In genomic region chr8:108711490-108711793, GRCm38 (mm10) we compare ENCODE assay signal across 9 mouse cellular contexts.
DNase-seq lines count a peak whose midpoint lies in the region; ATAC-seq lines count a peak whose summit lies in the region.
"Had no signal": no experiment of that assay in that cellular context is flagged by ENCODE, and none has a peak within 500 bp of the region (broad histone marks: within the 10 kb centered on the region; RNA-seq: fewer than 3 reads in every experiment).

No protein-coding gene starts in this region.

- H3K4me1 ChIP-seq in lung, embryonic 15.5 days: peaks cover 93% of the 10 kb centered on the region
- H3K4me1 ChIP-seq in forebrain, embryonic 14.5 days (ENCODE audit: control insufficient read depth, insufficient read depth, low read length): peaks cover 40% of the 10 kb centered on the region
- peaks cover 94% of the 10 kb centered on the region for H3K4me1 ChIP-seq in limb, embryonic 12.5 days (replicated peaks)
- H3K4me1 ChIP-seq in stomach, embryonic 15.5 days: peaks cover 67% of the 10 kb centered on the region

- H3K4me2 ChIP-seq in lung, embryonic 15.5 days: peak overlapping the region; percentile 22; the same call in 1 of the 2 replicates
- peak overlapping the region; percentile 98 for H3K4me2 ChIP-seq in forebrain, embryonic 14.5 days (ENCODE audit: low read length)
- H3K4me2 ChIP-seq in limb, embryonic 12.5 days: peak overlapping the region; percentile 96
- H3K4me2 ChIP-seq in stomach, embryonic 15.5 days: no peak overlapping the region; the same call in 1 of the 2 replicates

- H3K27ac ChIP-seq in lung, embryonic 15.5 days: peak overlapping the region; percentile 24
- H3K27ac ChIP-seq in forebrain, embryonic 14.5 days (ENCODE audit: low read depth, low read length): peak overlapping the region; percentile 74; the same call in 1 of the 2 replicates
- H3K27ac ChIP-seq in limb, embryonic 12.5 days: peak overlapping the region; percentile 98
- peak overlapping the region; percentile 87 for H3K27ac ChIP-seq in stomach, embryonic 15.5 days

- no peaks in the 10 kb centered on the region for H3K9me3 ChIP-seq in lung, embryonic 15.5 days
- H3K9me3 ChIP-seq in forebrain, embryonic 14.5 days (replicated peaks; ENCODE audit: control insufficient read depth, low read length): no peaks in the 10 kb centered on the region
- no peaks in the 10 kb centered on the region for H3K9me3 ChIP-seq in limb, embryonic 12.5 days
- no peaks in the 10 kb centered on the region for H3K9me3 ChIP-seq in stomach, embryonic 15.5 days
- H3K9me3 ChIP-seq: kidney, embryonic 15.5 days; liver, embryonic 12.5 days had no signal

- no peak overlapping the region for H3K9ac ChIP-seq in lung, embryonic 15.5 days
- peak overlapping the region; percentile 91 for H3K9ac ChIP-seq in forebrain, embryonic 14.5 days (ENCODE audit: low read length)
- peak overlapping the region; percentile 95; the same call in 1 of the 2 replicates for H3K9ac ChIP-seq in limb, embryonic 12.5 days (replicated peaks)
- H3K9ac ChIP-seq in stomach, embryonic 15.5 days: no peak overlapping the region
- H3K9ac ChIP-seq: kidney, embryonic 15.5 days; liver, embryonic 12.5 days had no signal

- 35% methylated on average over 5 of the region's 5 CpGs for WGBS in lung, embryonic 15.5 days
- 35% methylated on average over 5 of the region's 5 CpGs for WGBS in forebrain, embryonic 14.5 days
- WGBS in limb, embryonic 12.5 days: 20% methylated on average over 5 of the region's 5 CpGs
- 31% methylated on average over 5 of the region's 5 CpGs for WGBS in stomach, embryonic 15.5 days

- ATAC-seq in lung, embryonic 15.5 days (ENCODE audit: borderline replicate concordance, extremely low read depth, low FRiP score, low TSS enrichment): no peak
- ATAC-seq in forebrain, embryonic 14.5 days: no peak
- ATAC-seq in limb, embryonic 12.5 days (ENCODE audit: insufficient number of reproducible peaks, insufficient read depth, low FRiP score, low TSS enrichment, low read depth): no peak
- no peak for ATAC-seq in stomach, embryonic 15.5 days (ENCODE audit: insufficient read depth, low FRiP score, low read depth)
- ATAC-seq: liver, embryonic 12.5 days had no signal

- DNase-seq in lung, postnatal 36 days: no peak
- no peak for DNase-seq in forebrain, embryonic 14.5 days (ENCODE audit: low spot score)
- DNase-seq in cerebellum, adult 18-20 months: no peak
- no peak for DNase-seq in urinary bladder, postnatal 36 days (ENCODE audit: low spot score in 2 of 2)

- no peaks in the 10 kb centered on the region for H3K27me3 ChIP-seq in lung, embryonic 15.5 days
- H3K27me3 ChIP-seq in forebrain, embryonic 14.5 days (replicated peaks; ENCODE audit: control insufficient read depth, insufficient read depth, low read length): peaks cover 17% of the 10 kb centered on the region; the same call in 1 of the 2 replicates
- no peaks in the 10 kb centered on the region for H3K27me3 ChIP-seq in limb, embryonic 12.5 days
- H3K27me3 ChIP-seq in stomach, embryonic 15.5 days (replicated peaks): no peaks in the 10 kb centered on the region
- H3K27me3 ChIP-seq: kidney, embryonic 15.5 days had no signal

- H3K4me3 ChIP-seq in lung, embryonic 15.5 days: no peak overlapping the region
- no peak overlapping the region for H3K4me3 ChIP-seq in forebrain, embryonic 14.5 days (ENCODE audit: low read depth, low read length)
- H3K4me3 ChIP-seq in limb, embryonic 12.5 days (replicated peaks): peak overlapping the region; percentile 23; the same call in 1 of the 2 replicates
- no peak overlapping the region for H3K4me3 ChIP-seq in stomach, embryonic 15.5 days (replicated peaks)
- H3K4me3 ChIP-seq: kidney, embryonic 15.5 days; liver, embryonic 12.5 days had no signal

- H3K36me3 ChIP-seq in lung, embryonic 15.5 days: no peaks in the 10 kb centered on the region
- H3K36me3 ChIP-seq in forebrain, embryonic 14.5 days (ENCODE audit: control insufficient read depth, insufficient read depth, low read length): no peaks in the 10 kb centered on the region
- H3K36me3 ChIP-seq in limb, embryonic 12.5 days: no peaks in the 10 kb centered on the region
- H3K36me3 ChIP-seq in stomach, embryonic 15.5 days: no peaks in the 10 kb centered on the region
- H3K36me3 ChIP-seq: kidney, embryonic 15.5 days; liver, embryonic 12.5 days had no signal

Comparison
In these comparisons a context has a peak if more than half of its experiments do, and no peak if none do; other contexts are left out.
1. H3K27ac ChIP-seq: peak in every context shown above with its lines; median percentile 98 in limb, embryonic 12.5 days; 87 in stomach, embryonic 15.5 days; 74 in forebrain, embryonic 14.5 days; 24 in lung, embryonic 15.5 days.
2. H3K9ac ChIP-seq: peak in forebrain, embryonic 14.5 days (single experiment) and limb, embryonic 12.5 days (single experiment); none in lung, embryonic 15.5 days (single experiment) and stomach, embryonic 15.5 days (single experiment).